Mouse (Mus musculus) C2C12 (cell line): Measurements from ENCODE around the gene Ctxn1.

Experiments
- CEBPB ChIP-seq: IDR thresholded peaks from one replicate; pipeline ENCODE4 v1.6.1; 2011; ENCODE audit warnings: low read depth, mild to moderate bottlenecking, control low read depth, moderate library complexity
- CTCF ChIP-seq: IDR thresholded peaks from one replicate; pipeline ENCODE4 v1.5.1; 2011; ENCODE audit not compliant: control insufficient read depth, insufficient read depth, insufficient read length
- FOSL1 ChIP-seq: IDR thresholded peaks from one replicate; pipeline ENCODE4 v1.8.0; 2011; ENCODE audit warnings: mild to moderate bottlenecking, low read length; ENCODE audit not compliant: poor library complexity, insufficient read depth, severe bottlenecking

DNA sequence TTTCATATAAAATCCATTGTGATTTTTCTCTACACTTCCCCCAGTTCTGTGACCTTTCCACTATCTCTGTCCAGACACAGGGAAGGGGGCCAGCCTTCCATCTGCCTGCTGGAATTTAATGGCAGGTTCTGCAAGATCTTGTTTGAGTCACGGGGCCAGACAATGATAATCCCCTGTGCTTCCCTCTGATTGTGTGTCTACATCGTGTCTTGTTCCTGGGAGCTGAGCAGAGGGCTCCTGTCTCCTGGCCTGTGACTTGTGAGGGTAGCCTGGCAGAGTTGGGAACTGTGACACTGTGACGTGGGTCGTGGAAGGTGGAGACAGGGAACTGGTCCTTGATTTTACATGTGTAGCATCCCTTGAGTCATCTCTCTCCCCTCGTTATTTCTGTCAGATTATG is 29.3 kb downstream of the Ctxn1 start:
- no peak for TF ChIP-seq CTCF
- TF ChIP-seq FOSL1 = no peak
- no peak for TF ChIP-seq CEBPB
